Mouse (Mus musculus): ENCODE measurements around the gene Rsrc2.

DNA sequence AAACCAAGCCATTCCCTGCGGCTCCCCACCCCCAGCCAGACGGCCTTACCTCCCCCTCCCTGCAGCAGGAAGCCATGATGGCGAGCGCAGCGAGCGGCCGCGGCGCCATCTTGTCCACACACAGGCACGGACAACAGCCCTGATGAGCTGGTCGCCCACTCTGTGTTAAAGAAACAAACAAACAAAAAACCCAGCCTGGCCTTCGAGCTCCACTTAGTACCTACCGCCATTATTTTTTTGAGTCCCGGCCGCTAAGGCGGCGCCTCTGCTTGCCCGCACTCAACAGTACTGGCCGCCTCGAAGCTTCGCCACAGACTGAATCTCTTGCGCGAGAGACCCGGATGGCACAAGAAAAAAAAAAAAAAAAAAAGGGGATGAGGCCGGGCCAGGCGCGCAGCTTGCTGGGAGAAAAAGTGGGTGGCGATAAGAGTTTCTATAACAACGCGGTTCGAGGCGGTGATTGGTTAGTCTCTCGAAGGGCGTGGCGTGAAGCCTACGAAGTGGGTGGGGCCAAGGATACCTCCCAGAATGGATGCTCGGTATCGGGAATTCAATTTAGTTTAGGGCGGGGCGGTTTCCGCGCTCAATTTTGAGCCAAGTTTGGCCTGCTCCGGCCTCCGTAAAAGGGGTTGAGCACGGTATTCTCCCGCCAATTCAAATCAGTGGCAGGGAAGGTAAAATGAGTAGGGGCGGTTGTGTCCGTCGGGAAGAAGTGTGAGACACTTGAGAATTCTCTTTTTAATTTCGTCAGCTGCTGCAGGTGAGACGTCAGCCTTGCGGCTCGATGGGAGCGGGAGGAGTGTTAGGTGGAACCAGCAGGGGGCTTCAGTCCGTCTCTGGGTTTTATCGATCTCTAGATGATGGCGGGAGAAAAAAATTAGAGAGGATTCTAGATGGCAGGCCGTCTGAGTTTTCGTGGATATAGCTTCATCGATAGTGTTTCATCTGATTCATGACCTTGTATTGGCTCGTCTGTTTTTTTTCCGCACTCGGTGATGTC lies at the start of gene Rsrc2, which contains the start of gene Kntc1:
- peak; percentile 20; the same call in 1 of the 2 replicates for TF ChIP-seq CTCF (IDR thresholded peaks at IDR 0.05; ENCODE audit: low read depth)
- TF ChIP-seq EP300 (IDR thresholded peaks at IDR 0.05; ENCODE audit: low read depth): peak; percentile 71

Data from heart, postnatal 0 days (tissue).